Mouse (Mus musculus) left cerebral cortex, adult 18-20 months (tissue): Measurements from ENCODE around the gene Tph1. TPM values are rescaled to one million over a fixed set of nuclear protein-coding genes. Genes with fewer than 3 reads are reported as not detected.
"Not testable (repeated sequence)": the region's sequence is repeated elsewhere in the genome, so short reads cannot be mapped to it uniquely, and the experiment has no call there.

Experiments used
- DNase-seq, 2 experiments: peaks; one replicate each; pipeline ENCODE4 v3.0.0; 2021 to 2022; ENCODE audit warnings: low spot score in 2 of 2, mixed read lengths in 1 of 2
- long read RNA-seq, 2 experiments: library from polyadenylated mRNA; stranded (forward); transcript quantifications; one replicate each; pipeline ENCODE4 v2.0.0; 2021
- total RNA-seq, 2 experiments: library from RNA; stranded (reverse); gene quantifications; 2 replicates each; pipeline ENCODE4 v1.2.3; 2021

The Tph1 gene
- total RNA-seq: under 1 TPM; 0.16 to 0.21 TPM
- long read RNA-seq, experiment 1: 0 reads
- long read RNA-seq, experiment 2, partial matches to known transcripts: 1 of 1 reads
- long read RNA-seq, experiment 2, other reads (novel, unspliced or antisense): 0 of 1 reads

GRCm38 (mm10) chr7:46672160-46672672 is at the start of gene Tph1:
TSS of gene Tph1 (minus strand) at chr7:46672537.
- no peak for DNase-seq

- no peak for DNase-seq
Measured at GRCm38 (mm10) chr7:46720460-46720859, 48.1 kb upstream of the Tph1 start.

- DNase-seq: no peak
Measured at GRCm38 (mm10) chr7:46719526-46719925, 47.2 kb upstream of the Tph1 start.

- no peak for DNase-seq
Measured at GRCm38 (mm10) chr7:46718591-46719270, 46.4 kb upstream of the Tph1 start.

DNA sequence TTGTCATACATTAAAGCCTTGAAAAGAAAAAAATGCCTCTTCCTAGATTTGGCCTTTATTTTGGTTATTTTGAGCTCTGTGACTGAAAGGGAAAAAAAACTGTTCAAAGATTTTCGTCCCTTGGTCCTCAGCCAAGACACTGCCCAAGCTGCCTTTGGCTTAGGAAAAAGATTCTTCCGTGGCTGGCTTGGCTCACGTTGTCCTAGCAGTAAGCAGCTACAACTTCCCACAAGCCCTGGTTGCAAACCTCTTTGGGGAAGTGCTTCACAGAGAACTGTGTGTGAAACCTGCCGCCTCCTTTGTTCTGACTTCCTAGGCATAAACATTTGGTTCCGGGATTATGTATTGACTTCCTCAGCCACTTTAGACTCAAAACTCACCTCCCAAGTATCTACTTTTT is 44.6 kb upstream of the Tph1 start:
- peak in 1 of 2 experiments; percentile 31 for DNase-seq

DNA sequence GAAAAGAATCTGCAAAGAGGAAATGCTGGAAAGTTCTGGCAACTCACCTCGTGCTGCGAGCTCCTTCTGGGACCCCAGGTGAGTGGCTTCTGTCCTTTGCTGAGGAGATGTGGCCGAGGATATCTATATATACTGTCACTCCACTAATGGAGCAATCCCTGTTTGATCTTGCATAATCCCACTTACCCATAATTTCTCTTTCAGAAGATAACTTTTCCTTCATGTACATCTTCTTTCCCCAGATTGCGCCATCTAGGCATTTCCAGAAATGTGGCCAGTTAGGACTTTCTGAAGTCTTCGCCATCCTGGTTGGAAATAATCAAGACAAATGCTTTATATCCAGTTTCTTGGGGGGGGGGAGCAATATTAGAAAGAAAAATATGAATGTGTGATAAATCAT is 43.3 kb upstream of the Tph1 start, which contains the start of gene Saa3:
TSS of gene Saa3 (minus strand) at position 101 of the 400 bp plus-strand sequence.
- DNase-seq: no peak

GRCm38 (mm10) chr7:46714518-46714917 is 42.2 kb upstream of the Tph1 start:
- DNase-seq: peak; percentile 63 to 65

GRCm38 (mm10) chr7:46712250-46712649 is 39.9 kb upstream of the Tph1 start:
- no peak for DNase-seq

DNA sequence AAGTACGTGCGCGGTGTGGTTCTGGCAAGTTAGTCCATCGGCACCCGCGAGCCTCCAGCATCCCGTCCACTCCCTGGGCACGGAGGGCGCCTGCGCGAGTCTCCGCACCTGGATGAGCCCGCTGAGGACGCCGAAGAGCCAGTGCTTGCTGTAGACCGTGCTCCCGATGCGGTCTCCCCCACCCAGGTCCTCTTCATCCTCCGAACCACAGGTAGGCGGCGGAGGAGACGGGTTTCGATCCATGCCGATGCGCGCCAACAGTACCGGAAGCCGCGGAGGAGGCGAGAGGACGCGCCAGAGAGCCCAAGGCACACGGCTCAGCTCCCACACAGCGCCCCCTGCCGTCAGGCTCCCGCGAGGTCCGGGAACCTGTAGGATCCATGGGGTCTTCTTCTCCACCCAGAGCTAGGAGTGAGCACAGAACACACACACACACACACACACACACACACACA is 38.1 kb upstream of the Tph1 start, which contains the start of gene Saal1:
TSS of gene Saal1 (minus strand) at position 291 of the 455 bp plus-strand sequence.
- peak; percentile 84 to 85 for DNase-seq

DNA sequence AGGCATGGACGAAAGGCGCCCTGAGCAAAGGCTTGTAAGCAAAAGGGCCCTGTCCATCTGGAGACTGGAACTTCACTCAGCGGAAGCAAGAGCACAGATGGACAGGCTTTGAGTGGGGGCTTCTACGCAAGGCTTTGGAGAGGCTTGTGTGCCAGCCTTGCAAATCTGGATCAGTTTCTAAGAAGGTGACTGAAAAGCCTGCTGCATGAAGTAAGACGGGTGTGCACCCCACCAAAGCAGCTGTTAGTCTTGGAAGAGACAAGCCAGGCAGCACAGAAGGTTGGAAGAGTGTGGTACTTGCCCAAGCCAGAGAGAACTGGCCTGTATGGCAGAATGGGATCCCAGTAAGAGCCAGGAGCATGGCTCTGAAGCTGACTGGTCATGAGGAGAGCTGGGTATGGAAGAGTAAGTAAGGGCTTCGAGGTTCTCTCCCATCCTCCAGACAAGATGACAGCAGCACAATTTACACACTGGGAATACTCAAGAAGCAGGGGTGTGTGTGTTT is 28.2 kb upstream of the Tph1 start:
- DNase-seq: no peak

GRCm38 (mm10) chr7:46696754-46697153 is 24.4 kb upstream of the Tph1 start:
- DNase-seq: no peak

GRCm38 (mm10) chr7:46686827-46687226 is 14.5 kb upstream of the Tph1 start:
- no peak for DNase-seq

DNA sequence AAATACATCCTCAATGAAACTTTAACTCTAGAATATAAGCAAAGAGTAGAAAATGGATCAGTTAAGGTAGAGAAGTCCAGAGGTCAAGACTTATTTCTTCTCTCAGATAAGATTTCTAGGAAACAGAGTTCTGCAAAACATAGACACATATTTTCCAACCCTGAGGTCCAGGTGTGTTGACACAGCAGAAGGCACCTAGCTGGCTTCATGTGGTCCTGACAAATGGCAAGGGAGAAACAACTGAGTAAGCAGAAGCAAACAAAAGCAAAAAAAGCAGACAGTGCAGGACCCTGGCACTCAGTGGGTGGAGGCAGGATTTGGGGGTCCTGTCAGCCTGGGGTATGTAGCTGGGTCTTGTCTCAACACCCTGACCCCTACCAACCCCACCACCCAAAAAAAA is 8.4 kb upstream of the Tph1 start:
- no peak for DNase-seq

GRCm38 (mm10) chr7:46679044-46679443 is 6.7 kb upstream of the Tph1 start:
- not testable (repeated sequence) for DNase-seq

- no peak for DNase-seq
Measured at GRCm38 (mm10) chr7:46678417-46678816, 6.1 kb upstream of the Tph1 start.

- no peak for DNase-seq
Measured at GRCm38 (mm10) chr7:46676808-46677360, 4.5 kb upstream of the Tph1 start.

GRCm38 (mm10) chr7:46675886-46676285 is 3.5 kb upstream of the Tph1 start:
- DNase-seq: no peak

DNA sequence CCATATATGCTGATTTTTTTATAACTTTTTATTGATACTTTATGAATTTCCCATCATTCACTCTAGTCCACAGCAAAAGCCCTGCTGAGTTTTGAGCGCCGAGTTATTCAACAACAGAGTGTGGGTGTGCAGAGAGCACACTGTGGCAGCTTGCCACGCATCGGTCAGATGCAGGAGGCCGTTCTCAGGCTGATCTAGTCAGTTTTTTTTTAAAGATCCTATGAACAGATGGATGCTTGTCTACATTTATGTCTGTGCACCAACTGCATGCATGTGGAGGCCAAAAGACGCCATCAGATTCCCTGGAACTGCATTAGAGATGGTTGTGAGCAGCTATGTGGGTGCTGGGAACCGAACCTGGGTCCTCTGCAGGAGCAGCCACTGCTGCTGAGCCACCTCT is 2.7 kb upstream of the Tph1 start:
- DNase-seq: no peak

DNA sequence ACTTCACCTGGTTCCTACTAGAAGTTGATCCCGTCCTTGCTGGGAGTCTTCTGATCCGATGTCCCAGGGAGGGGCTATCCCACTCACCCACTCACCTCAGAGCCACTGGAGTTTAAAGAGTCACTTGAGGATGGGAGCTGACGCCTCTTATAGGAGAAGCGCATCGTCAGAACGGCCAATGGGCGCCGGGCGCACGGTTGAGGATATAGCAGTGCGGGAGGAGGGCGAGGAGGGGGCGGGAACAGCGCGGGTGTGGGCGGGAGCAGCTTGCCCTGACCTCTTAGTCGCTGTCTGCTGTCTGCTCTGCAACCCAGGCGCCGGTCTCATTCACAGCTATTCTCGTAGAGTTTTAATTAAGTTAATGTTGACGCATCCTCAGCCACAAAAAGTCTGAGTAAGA is 5.1 kb downstream of the Tph1 start:
- no peak for DNase-seq

DNA sequence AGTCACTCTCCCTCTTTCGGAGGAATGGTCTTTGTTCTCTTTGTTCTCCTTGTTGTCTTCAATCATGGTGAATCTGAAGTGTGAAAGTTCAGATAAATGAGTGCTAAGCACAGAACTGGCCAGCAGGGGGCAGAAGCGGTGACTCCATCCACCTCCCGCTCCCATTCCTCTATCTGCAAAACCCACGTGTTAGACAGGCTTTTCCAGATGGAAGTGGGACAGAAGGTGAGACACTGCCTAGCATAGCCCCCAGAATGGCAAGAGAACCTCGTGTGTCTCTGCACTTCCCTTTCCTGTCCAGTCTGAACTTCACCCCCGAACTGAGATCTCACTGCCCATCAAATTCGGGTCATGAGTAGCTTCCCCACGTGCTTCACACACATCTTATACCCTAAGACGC is 7.1 kb downstream of the Tph1 start:
- peak in 1 of 2 experiments; percentile 31 for DNase-seq

GRCm38 (mm10) chr7:46661591-46662090 is 10.7 kb downstream of the Tph1 start:
- no peak for DNase-seq

DNA sequence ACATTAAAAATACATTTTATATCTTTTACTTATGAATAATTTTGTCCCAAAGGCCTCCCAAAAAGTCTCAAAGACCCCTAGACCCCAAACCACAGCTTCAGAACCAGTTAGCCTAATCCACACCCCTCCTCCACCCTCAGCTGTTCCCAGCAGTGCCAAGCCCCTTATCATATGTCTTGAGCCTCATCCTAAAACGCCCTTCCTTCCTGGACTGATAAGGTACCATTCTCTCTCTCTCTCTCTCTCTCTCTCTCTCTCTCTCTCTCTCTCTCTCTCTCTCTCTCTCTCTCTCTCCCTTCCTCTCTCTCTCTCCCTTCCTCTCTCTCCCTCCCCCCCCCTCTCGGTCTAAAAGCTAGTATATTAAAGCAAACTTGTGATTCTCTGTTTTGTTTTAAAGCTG is 20.1 kb downstream of the Tph1 start:
- DNase-seq: no peak
